Mouse (Mus musculus): ENCODE measurements around the gene Ube2c.

DNA sequence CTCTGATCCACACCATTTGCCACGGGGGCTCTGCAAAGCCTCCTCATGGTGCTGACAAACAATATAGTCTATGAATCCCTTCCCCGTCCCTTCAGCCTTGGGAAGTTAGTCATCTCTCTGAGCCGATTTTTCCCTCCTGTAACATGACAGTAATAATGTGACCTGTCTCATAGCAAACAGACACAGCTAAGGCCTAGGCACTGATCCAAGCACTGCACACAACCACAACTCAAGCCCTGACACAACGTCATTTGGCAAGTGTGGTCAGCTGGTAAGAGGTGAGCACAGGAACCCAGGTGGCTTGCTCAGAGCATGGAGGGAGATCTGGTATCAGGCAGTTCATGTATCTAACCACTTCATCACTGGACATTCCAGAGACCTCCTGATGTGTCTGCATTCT is 26.2 kb downstream of the Ube2c start:
- TF ChIP-seq CTCF (IDR thresholded peaks at IDR 0.05; ENCODE audit: extremely low read depth, insufficient read length, insufficient replicate concordance, low read depth, low read length) (no peak), POLR2A (IDR thresholded peaks at IDR 0.05; ENCODE audit: low read depth, low read length) (no peak)

Measured in small intestine, adult 2 months (tissue).